Mouse (Mus musculus): ENCODE measurements at regions not wholly inside any gene's neighbourhood (a gene's known extent, or its start where the extent isn't known, plus 50 kb on each side); places are given as distances from the start of the nearest gene placed in this dataset.

- TF ChIP-seq CTCF (IDR thresholded peaks at IDR 0.05; ENCODE audit: low read depth, low read length) (no peak), TAL1 (conservative IDR thresholded peaks at IDR 0.05; ENCODE audit: low read depth, low read length) (no peak), GATA1 (IDR thresholded peaks at IDR 0.05; ENCODE audit: borderline replicate concordance, low read length) (no peak), POLR2AphosphoS5 (IDR thresholded peaks at IDR 0.05; ENCODE audit: insufficient replicate concordance, low read depth, low read length) (no peak), GATA2 (IDR thresholded peaks at IDR 0.05; ENCODE audit: borderline replicate concordance, low read depth, low read length) (no peak)
Measured at GRCm38 (mm10) chr5:96898695-96899094, 98.8 kb upstream of the Bmp2k start.

Measured in G1E (cell line).